Mouse (Mus musculus) induced T-regulatory cell, adult 2 months (primary cell): ENCODE measurements at regions not wholly inside any gene's neighbourhood (a gene's known extent, or its start where the extent isn't known, plus 50 kb on each side); places are given as distances from the start of the nearest gene placed in this dataset.

Experiments used
- DNase-seq: peaks from one replicate; pipeline ENCODE4 v3.0.0-alpha.2; 2012; ENCODE audit warnings: low read depth

DNA sequence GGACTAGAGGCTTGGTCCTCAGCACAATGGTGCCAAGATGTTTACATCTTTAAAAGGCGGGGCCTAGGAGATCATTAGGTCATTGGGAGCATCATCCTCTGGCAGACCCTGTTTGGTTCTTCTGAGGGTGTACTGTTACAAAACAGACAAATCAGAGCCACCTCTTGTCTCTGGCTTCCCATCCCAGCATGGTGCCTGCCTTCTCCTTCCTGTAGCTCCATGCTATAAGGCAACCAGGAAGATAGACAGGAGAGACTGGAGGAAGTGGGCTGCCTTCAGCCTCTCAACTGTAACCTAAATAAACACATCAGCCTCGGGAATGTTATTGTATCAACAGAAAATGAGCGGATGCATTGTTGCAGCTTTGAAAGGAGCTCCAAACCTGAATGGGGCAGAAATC is 529.8 kb upstream of the Gm765 start:
- DNase-seq = no peak

DNA sequence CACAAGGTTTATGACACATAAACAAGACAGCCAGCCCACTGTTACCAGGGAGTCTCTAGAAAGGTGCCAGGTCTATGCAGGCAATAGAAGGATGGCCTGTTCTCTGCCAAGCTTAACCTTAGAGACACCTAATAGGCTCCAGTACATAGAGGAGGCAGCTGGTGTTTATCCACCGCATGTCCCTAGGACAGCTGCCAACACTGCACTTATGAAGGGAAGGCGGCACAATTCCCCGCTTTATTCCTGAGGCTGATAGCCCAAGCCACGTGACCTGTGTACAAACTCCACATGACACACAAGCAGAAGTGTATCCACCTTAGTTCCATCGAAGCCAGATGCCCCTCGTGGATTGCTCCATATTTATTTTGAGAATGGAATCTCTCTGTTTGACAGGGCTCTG is 527.2 kb upstream of the Gm765 start:
- DNase-seq = no peak

DNA sequence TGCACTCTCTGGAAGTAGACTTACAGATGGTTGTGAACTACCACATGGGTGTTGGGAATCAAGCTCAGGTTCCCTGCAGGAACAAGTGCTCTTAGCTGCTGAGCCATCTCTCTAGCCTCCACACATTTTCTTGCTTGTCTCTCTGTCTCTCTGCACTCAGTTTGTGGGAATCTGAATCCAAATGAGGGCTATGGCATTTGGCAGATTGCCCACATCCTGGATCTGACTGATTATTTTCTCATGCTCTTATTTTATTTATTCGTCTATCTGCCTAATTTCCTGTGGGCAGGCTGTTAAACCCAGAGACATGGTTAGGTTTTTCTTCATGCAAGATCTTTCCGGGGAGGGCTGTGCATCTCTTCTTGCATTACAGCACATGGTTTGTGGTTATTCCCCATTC is 521.8 kb upstream of the Gm765 start:
- DNase-seq = no peak

DNA sequence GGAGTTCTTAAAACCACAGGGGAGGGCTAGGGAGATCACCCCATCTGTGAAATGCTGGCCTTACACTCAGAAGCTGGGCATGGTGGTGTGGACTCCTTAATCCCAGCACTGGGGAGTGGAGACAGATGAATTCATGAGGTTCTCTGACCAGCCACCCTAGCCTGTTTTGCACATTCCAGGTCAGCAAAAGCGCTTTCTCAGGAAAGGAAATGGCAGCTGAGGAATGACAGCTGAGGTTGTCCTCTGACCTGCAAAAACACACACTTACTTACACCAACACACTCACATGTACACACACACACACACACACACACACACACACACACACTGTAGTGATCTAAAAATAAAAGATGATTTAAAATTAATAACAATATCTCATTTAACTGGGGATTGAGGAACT is 513.4 kb upstream of the Gm765 start:
- DNase-seq = no peak

DNA sequence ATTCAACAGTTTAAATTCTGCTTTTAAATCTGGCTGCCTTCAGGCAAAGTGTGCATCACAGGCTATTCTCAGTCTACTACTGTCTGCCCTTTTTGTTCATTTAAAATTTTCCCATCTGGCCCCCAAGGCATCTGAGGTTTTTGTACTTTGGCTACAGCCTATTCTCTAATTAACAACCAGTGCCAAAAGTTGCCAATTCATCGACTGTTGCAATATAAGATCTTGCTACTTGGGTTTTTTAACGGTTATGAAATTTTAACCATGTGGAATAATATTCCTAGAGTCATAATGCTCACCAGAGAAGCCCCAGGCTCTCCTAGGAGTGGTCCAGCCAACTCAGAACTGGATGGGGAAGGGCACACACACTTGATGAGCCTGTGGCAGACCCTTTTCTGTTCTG is 508.4 kb upstream of the Gm765 start:
- DNase-seq = no peak

DNA sequence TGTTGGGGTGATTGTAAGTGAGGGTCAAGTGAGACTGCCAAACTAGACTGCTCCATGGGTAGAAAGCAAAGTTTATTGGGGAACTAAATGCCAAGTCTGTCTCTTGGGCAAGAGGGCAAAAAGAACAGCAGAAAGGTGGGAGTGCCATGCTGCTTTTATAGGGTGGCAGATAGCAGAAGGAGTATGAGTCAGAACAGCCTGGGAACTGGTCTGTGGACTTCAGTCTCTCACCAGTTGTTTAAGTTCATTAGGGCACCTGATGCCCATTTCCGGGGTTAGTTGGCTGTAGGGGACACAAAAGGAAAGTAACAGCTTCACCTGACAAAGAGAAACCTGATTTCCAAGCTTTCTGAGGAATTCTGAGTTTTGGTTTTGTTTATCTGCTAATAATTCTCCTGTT is 506.3 kb upstream of the Gm765 start:
- DNase-seq = no peak

DNA sequence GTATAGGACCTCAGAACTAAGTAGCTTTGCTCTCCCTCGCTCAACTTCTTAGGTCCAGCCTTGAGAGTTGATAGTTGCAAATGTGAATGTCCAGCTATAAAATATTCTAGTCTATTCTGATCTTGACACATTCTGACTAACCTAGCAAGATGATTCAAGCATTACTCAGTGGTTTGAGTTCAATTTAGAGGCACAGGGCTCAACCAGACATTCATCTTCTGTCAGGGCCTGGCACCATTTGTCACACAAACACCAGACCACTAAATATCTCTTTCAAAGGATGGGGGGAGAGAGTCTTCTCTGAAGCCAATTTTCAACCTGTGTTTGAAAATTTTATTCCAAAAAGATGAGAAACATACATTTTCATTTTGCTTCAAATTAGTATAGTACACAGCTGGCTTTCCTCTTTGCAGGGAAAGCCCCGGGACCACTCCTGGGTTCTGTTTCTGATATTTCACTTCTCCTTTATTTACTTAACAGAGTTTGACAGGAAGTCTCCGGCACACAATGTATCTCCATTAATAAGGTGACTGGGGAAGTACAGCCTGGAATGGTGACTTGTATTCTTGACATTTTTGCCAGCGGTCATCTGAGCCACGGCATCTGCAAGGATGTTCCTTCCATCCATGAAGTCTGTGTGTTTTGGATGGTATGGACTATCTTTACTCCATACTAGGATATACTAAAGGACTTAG is 503.6 kb upstream of the Gm765 start:
- DNase-seq = no peak

DNA sequence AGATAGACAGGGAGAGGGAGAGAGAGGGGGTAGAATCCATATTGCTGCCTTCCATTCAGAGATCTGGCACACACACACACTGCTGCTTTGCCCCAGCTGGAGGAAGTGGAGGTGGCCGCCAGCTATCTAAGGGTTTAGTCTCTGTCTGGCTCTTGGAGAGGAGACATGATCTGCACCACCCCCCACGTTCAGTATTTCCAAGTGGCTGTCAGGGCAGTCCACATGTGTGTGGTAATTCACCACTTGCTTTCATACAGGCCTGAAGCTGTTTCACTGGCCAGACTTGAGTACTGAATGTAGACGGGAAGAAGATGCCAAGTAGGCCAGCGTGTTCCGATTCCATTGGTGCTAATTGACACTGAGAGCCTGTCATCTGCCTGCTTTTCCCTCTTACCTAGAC is 501.0 kb upstream of the Gm765 start:
- DNase-seq = no peak

DNA sequence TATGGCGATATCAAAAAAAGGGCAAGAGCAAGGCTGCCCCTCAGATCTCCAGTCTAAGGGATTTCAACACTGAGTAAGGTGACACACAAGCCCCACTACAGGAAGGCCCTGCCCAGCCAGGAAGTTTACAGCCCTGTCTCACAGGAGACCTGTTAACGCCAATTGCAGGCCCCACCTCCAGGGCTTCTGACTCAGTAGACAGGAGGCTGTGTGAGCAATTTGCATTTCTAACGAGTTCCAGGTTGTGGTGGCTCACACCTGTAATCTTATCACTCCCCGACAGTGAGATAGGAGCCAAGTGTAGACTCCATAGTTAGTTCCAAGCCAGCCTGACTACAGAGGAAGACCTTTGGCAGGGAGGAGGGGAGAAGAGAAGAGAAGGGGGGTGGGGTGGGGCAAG is 500.4 kb upstream of the Gm765 start:
- peak; percentile 14 for DNase-seq

DNA sequence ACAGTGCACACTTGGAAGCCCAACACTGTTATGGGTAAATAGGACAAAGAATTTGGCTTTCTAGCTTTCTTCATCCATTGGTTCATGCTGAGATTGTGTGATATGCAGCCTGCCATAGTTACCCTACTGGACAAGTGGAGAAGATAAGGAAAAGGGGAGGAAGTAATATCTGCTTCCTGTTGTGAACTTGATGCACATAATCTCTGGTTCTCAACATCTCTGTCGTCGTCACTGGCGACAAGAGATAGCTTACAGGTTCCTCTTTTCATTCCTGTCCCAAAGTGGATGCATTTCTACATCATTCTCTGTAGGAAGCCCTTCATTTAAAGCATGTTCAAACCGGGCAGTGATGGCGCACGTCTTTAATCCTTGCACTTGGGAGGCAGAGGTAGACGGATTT is 491.4 kb upstream of the Gm765 start:
- no peak for DNase-seq

DNA sequence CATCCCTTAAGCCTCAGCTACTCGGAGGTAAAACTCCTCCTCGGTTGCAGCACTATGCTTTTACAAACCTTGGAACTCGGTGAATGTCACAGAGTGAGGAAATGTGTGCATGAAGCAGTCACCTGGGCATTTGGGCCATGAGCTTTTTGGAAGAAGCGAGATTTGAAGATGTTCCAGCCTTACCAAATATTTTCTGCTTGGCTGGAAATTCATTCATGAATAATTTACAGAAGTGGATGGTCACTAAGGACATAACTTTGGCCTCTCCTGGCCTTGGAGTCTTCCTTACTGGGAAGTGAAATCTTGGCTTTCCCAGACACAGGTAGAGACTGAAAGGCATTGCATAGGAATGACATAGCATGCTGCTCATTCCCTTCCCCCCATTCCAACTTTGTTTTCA is 487.6 kb upstream of the Gm765 start:
- no peak for DNase-seq

DNA sequence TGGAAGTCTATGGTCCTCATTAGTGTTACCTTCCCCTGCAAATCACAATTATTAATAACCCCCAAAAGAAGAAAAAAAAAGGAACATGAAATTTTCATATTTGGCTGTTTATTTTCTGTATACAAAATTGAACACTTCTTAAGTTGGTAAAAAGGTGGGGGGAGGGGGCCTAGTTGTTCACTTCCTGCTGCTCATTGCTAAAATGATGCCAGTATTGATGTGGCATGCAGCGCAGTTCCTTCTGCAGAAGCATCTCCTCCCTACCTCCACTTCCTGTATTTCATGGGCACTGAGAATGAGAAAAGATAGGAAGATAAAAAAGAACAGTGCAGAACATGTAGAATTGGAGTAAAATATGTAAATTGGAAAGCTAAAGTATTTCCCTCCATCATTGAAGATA is 465.5 kb upstream of the Gm765 start:
- DNase-seq = no peak

DNA sequence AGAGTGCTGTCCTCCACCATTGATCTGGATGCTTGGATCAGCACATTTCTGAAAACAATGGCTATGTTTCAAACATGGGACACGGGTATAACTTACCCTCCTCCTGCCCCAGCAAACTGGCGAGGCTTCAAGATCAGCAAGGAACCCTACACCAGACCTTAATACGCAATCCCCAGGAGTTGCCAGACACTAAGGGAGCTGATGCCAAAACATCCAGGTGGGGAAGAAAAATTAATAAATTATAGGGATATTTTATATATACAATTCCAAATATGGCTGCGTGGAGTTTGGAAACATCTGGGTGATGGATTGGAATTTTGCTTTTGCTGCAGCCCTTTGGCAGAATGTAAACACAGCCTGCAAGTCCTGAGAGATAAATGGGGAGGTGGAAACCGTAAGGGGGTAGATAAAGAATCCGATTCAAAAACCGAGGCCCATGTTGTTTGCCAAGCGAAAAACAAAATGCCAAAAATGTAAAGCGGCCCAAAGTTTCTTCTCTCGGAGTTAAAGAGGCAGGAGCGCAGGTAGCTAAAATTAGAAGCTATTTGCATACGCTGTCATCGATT is 460.9 kb upstream of the Gm765 start:
- DNase-seq = no peak

DNA sequence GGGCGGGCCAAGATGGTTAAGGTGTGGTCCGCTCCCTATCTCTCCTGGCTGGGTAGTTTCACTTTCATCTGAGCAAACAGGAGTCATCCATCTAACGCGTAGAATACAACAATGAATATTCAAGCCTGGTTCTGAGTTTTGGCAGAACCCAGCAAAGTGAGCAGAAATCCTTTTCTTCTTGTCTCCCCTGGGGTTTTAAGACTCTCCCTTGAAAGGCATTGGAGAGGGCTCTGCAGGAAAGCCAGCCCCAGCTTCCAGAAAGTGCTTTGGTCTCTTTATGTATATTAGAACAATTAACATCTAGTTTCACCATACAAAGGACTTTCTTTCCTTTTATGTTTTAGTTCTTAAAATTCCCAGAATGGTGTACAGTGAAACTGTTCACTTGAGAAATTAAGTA is 458.5 kb upstream of the Gm765 start:
- no peak for DNase-seq

DNA sequence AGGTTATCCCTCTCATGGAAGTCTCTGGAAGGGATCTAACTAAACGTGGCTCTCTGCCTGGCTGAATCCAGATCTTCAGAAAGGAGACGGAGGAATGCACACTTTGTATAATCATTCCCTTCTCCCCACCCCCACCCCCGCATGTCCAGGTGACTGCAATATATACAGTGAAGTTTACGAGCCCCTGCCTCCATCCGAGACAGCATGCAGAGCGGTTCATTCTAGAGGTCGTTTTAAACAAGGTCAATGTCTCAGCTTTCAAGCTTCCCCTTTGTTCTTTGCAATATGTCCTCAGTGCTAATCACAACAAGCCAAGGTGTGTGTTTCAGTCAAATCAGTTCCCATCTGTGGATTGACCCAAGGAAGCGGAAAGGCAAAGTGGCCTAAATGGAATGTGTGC is 457.5 kb upstream of the Gm765 start:
- DNase-seq = no peak

DNA sequence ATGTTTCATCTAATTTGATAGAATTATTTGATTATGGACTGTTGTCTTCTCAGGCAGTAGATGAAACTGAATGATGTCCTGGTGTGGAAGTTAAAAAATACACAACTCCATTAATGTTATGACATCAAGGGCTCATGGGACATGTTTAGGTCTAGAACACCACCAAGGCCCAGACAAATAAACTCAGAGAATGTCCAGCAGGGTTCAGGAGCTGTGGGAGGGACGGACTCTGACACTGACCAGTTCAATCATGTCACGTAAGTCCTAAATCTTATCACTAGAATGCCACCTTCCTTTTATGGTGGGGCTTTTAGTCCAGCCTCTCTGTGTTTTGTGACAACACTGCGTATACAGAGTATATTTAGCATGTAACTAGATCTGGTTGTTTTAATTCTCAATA is 455.2 kb upstream of the Gm765 start:
- DNase-seq = no peak

DNA sequence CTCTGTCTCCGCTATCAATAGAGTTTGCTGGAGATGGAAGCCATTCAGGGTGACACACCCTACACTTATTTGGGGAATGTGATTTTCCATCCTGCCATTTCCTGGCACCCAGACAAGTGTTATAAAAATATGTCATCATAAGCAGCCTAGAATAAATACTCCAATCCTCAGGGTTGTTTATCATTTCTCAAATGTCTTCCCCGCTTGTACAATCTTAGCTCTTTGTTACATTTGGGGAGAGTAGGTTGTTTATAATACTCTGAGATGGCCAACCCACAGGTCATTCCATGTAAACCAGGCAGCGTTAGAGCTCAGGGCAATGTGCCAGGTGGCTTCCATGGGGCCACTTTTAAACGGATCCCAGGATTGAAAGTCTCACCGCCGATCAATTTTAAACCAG is 454.8 kb upstream of the Gm765 start:
- DNase-seq = no peak

DNA sequence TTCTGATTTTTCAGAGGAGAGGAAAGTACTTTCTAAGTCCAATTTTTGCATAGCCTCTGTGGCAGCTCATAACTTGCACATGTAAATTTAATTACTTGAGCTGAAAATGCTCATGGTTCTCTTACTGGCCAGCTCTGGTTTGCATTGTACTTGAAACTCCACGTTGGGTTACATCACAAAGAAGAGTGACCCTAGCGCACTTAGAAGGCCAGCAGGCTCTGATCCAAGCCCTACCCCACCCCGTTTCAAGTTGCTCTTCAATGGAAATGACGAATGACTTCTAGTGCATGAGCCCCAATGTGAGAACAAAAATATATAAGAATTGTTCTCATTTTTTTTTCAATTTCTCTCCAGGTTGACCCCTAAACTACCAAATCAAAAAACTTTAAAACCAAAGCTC is 454.1 kb upstream of the Gm765 start:
- DNase-seq = no peak

DNA sequence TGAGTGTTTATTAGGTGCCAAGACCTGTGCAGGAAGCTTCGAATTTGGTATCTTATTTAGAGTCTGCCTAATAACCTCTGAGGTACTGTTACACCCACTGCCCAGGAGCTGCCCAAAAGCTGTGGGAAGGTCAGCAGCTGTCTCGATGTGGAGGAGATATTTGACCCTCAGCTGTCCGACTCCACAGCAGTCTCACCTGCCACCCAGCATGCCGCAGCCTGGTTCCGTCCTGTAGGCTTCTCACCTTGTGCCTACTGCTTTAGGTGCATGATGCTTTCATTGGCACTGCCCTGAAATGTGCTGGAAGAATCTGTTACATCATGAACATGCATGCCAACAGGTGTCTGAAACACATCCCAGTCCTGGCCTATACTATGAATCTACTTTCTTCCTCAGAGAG is 444.9 kb upstream of the Gm765 start:
- DNase-seq = no peak

DNA sequence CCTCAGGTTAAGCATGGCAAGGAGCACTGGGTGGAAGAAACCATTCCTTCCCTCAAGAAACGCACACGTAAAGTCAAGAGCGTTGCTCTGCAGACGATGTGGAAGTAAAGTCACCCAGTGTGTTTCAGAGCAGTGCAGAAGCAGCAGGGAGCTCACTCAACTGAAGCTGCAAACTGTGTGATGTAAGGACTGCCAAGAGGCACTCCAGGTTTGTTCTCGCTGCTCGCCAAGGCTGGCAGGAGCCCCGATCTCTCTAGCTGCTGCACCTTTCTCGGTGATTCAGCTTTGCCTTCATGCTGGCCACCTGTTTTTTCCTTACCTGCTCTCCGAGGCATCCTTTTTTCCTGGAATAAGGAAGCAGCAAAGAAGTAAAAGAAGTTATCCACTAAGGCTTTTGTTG is 439.5 kb upstream of the Gm765 start:
- DNase-seq = no peak

DNA sequence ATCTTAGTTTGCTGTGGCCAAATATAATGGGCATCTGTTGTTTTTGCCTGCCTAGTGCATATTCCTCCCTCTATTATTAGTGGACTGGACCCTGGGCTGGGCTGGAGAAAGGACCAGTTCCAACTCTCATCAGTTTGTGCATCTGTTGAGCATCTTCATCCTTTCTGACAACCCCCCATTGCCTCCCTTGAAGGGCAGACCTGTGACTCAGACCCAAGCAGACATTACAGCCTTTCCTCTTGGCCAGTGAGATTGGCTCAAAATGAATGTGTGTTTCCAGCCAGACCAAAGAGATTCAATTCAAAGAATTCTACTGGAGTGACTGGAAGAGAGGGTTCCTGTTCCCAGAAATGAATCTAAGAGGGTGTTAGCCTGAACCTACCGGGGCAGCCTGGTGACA is 433.2 kb upstream of the Gm765 start:
- DNase-seq = no peak

DNA sequence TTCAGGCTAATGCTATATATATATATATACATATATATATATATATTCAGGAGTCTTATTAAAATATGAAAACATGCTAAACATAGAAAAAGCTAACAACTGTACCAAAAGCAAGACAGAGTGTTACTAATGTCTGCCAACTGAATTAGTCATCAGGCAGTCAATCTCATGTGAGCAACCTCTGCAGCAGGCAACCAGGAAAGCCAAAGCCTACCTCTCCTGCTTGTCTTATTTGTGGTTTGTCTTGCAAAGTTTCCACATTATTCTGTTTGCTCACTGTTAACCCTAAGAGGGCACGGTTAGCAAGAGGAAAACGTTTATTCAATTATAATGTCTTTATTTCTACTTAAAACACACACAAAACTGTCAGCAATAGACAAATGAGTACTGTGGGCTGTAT is 427.4 kb upstream of the Gm765 start:
- DNase-seq = no peak

DNA sequence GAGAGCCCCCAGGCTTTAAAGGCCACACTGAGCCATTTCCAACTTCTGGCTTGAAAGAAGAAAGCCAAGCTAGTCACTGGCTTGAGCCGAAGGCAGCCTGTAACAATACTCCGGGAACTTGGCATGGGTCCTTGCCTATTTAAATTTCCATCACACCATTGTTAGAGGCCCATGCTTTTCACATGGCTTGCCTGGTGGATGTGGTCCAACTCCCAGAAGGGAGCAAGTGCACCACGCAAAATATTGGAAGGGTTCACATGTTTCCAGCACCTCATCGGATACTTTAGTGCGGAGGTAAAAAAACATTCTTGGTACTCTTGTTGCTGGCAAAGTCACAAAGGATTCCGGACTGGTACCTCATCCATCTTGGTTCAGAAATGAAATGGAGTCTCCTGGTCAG is 426.8 kb upstream of the Gm765 start:
- no peak for DNase-seq

DNA sequence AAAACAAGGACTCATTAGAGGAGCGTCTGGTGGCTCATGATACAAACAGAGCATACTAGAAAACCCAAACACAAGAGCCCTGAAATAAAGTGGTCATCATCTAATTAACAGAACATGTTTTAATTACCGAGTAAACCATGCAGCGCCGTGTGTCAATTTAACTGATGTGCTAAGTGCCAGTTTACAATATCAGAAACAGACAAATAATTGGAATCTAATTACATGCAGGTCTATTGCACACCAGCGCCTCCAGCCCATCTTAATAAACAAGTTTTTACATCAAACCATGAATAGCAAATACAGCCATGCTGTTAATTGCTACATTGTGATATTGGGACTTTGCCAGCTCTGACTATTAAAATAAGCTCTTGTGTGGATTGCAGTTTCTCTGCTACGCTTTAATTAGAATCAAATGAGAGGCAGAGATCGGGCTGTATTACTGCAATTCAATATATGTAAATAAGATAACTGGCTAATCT is 425.3 kb upstream of the Gm765 start:
- no peak for DNase-seq
